In the genomic region with DNA sequence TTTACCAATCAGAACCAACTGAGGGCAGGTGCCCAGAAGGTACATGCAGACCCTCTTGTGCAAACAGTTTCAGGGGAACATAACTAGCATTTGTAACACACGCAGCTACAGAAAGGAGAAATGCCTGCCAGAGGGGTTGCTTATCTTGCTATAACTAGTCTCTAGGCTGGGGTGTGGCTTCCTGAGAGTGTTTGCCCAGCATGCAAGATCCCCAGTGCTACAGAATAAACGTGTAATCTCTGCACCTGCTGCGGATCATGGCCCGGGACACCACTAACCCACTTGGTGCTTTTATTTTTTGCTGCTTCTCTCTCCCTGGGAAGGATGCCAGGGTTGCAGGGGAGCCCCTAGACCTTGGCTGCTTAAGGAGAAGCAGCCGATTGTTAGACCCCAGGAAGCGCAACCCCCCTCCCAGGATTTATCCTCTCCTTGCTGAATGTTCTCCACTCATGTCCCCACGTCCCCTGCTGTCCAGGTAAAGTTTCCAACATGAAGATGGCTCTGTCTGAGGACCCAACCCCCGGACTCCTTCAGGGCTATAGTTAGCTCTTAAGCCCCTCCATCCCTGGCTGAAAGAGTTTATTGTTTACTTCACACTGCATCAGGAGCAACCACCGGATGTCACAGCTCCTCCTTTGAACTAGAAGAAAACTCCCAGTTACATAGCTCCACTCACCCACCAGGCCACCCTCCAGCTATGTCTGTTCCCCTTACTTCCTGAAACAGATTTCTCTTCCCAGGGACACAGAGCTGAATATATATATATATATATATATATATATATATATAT, we compare ENCODE assay signal across 8 mouse cellular contexts. TPM values are rescaled to one million over a fixed set of nuclear protein-coding genes. Genes with fewer than 3 reads are reported as not detected.
DNase-seq lines count a peak whose midpoint lies in the region; ATAC-seq and TF ChIP-seq lines count a peak whose summit lies in the region.

No protein-coding gene starts in this region.

- H3K27me3 ChIP-seq in intestine, embryonic 15.5 days (replicated peaks) = no peaks in the 10 kb centered on the region
- no peaks in the 10 kb centered on the region for H3K27me3 ChIP-seq in myocyte (ENCODE audit: control insufficient read depth, insufficient read depth, insufficient read length)
- H3K27me3 ChIP-seq in hindbrain, embryonic 16.5 days (replicated peaks; ENCODE audit: control insufficient read depth, insufficient read depth, low read length) = no peaks in the 10 kb centered on the region

- no peak overlapping the region for H3K9ac ChIP-seq in intestine, embryonic 15.5 days
- H3K9ac ChIP-seq in hindbrain, embryonic 16.5 days (ENCODE audit: low read depth, low read length) = no peak overlapping the region

- DNase-seq in CD4-positive, CD25-positive, alpha-beta regulatory T cell, adult 2 months (ENCODE audit: low read depth, low spot score) = peak; percentile 55
- DNase-seq in brain, embryonic 14.5 days (ENCODE audit: low read depth) = peak; percentile 44
- no peak for DNase-seq in frontal cortex, postnatal 14 days (ENCODE audit: low spot score in 2 of 2)
- no peak for DNase-seq in adipocyte (ENCODE audit: low spot score)

- no peaks in the 10 kb centered on the region for H3K9me3 ChIP-seq in intestine, embryonic 15.5 days
- no peaks in the 10 kb centered on the region for H3K9me3 ChIP-seq in hindbrain, embryonic 16.5 days (ENCODE audit: control insufficient read depth, low read length)

- TF ChIP-seq POLR2A in brain, embryonic 14.5 days (IDR thresholded peaks at IDR 0.05; ENCODE audit: borderline replicate concordance, extremely low read depth, insufficient read depth, insufficient read length, poor library complexity, severe bottlenecking) = no peak
- no peak for TF ChIP-seq POLR2A in myocyte (IDR thresholded peaks at IDR 0.05; ENCODE audit: insufficient read length, low read depth)

- H3K79me2 ChIP-seq in myocyte (ENCODE audit: control insufficient read depth, insufficient read depth) = peaks cover 8% of the 10 kb centered on the region

- no peak overlapping the region for H3K4me3 ChIP-seq in intestine, embryonic 15.5 days (replicated peaks)
- H3K4me3 ChIP-seq in myocyte = no peak overlapping the region
- H3K4me3 ChIP-seq in hindbrain, embryonic 16.5 days (ENCODE audit: low read length) = no peak overlapping the region

- peak overlapping the region; percentile 30; the same call in 1 of the 2 replicates for H3K4me2 ChIP-seq in intestine, embryonic 15.5 days (replicated peaks)
- peak overlapping the region; percentile 45 for H3K4me2 ChIP-seq in myocyte (ENCODE audit: low read depth)
- no peak overlapping the region for H3K4me2 ChIP-seq in hindbrain, embryonic 16.5 days (ENCODE audit: low read length)

- no peak for TF ChIP-seq CTCF in brain, embryonic 14.5 days (IDR thresholded peaks at IDR 0.05; ENCODE audit: borderline replicate concordance, extremely low read depth, insufficient read depth, insufficient read length)

- H3K27ac ChIP-seq in intestine, embryonic 15.5 days = peak overlapping the region; percentile 68
- no peak overlapping the region for H3K27ac ChIP-seq in hindbrain, embryonic 16.5 days (ENCODE audit: low read depth, low read length)

- WGBS in intestine, embryonic 15.5 days = 28% methylated on average over 9 of the region's 9 CpGs
- WGBS in hindbrain, embryonic 16.5 days = 40% methylated on average over 9 of the region's 9 CpGs

- peak; percentile 50; the same call in 1 of the 2 replicates for ATAC-seq in intestine, embryonic 15.5 days
- ATAC-seq in cerebellum, adult (ENCODE audit: insufficient number of reproducible peaks, low FRiP score, low TSS enrichment) = no peak
- no peak for ATAC-seq in hindbrain, embryonic 16.5 days

- H3K4me1 ChIP-seq in intestine, embryonic 15.5 days (replicated peaks) = peaks cover 32% of the 10 kb centered on the region
- H3K4me1 ChIP-seq in hindbrain, embryonic 16.5 days (ENCODE audit: control insufficient read depth, insufficient read depth, low read depth, low read length) = no peaks in the 10 kb centered on the region; the same call in 1 of the 2 replicates

- no peak overlapping the region for H3ac ChIP-seq in myocyte (ENCODE audit: control insufficient read depth, insufficient read length)

- no peaks in the 10 kb centered on the region for H3K36me3 ChIP-seq in intestine, embryonic 15.5 days
- peaks cover 4% of the 10 kb centered on the region for H3K36me3 ChIP-seq in myocyte (ENCODE audit: control insufficient read depth, insufficient read depth)
- H3K36me3 ChIP-seq in hindbrain, embryonic 16.5 days (ENCODE audit: control insufficient read depth, insufficient read depth, low read length) = no peaks in the 10 kb centered on the region

TF ChIP-seq in myocyte, 11 proteins besides CTCF, POLR2A, EP300 and RAD21:
- TF ChIP-seq TCF3 (IDR thresholded peaks at IDR 0.05; ENCODE audit: insufficient read length, low read depth) = no peak
- no peak for TF ChIP-seq SRF (IDR thresholded peaks at IDR 0.05; ENCODE audit: control insufficient read depth, insufficient read length, low read depth)
- TF ChIP-seq TCF12 (IDR thresholded peaks at IDR 0.05; ENCODE audit: insufficient read depth, poor library complexity, severe bottlenecking) = no peak
- TF ChIP-seq MYOG (IDR thresholded peaks at IDR 0.05; ENCODE audit: control insufficient read depth in 1 of 3, insufficient read depth in 1 of 3, insufficient read length in 2 of 3, low read depth in 2 of 3) = peak in 2 of 3 experiments; percentile 10 to 68
- no peak for TF ChIP-seq E2F4 (IDR thresholded peaks at IDR 0.05; ENCODE audit: insufficient read depth)
- TF ChIP-seq CEBPB (IDR thresholded peaks at IDR 0.05; ENCODE audit: insufficient read depth, poor library complexity, severe bottlenecking) = no peak
- no peak for TF ChIP-seq REST (IDR thresholded peaks at IDR 0.05; ENCODE audit: insufficient read depth, insufficient read length)
- peak in 2 of 3 experiments; percentile 29 to 74 for TF ChIP-seq MYOD1 (IDR thresholded peaks at IDR 0.05; ENCODE audit: control insufficient read depth in 1 of 3, insufficient read length in 2 of 3, low read depth in 2 of 3)

RNA-seq across cellular contexts. Expression of a gene that starts 6.7 kb away (rescaled TPM):
- 0.26 and 0.36 TPM in 2 replicates for polyA plus RNA-seq in brain, embryonic 14.5 days (2012; rRNA removed)
- polyA plus RNA-seq in intestine, embryonic 15.5 days (2015; fragmentation: Nextera tagmentation; extraction: Ambion mirVana) = 3.8 and 4.1 TPM in 2 replicates
- polyA plus RNA-seq in myocyte (2012; fragmentation: generic; extraction: Trizol) = 122 TPM
- 0.88 and 4.2 TPM in 2 replicates for polyA plus RNA-seq in hindbrain, embryonic 16.5 days (2015; fragmentation: Nextera tagmentation; extraction: Ambion mirVana)

RNA-seq across cellular contexts. Expression of a gene that starts 16.2 kb away (rescaled TPM):
- polyA plus RNA-seq in brain, embryonic 14.5 days (2012; rRNA removed) = 24.1 and 32.8 TPM in 2 replicates
- 72.8 and 73.2 TPM in 2 replicates for polyA plus RNA-seq in intestine, embryonic 15.5 days (2015; fragmentation: Nextera tagmentation; extraction: Ambion mirVana)
- 7.5 TPM for polyA plus RNA-seq in myocyte (2012; fragmentation: generic; extraction: Trizol)
- polyA plus RNA-seq in hindbrain, embryonic 16.5 days (2015; fragmentation: Nextera tagmentation; extraction: Ambion mirVana) = 33.2 and 34.3 TPM in 2 replicates

RNA-seq across cellular contexts. Expression of a gene that starts 16.3 kb away (rescaled TPM):
- 99.1 and 121 TPM in 2 replicates for polyA plus RNA-seq in brain, embryonic 14.5 days (2012; rRNA removed)
- 11.2 and 12.5 TPM in 2 replicates for polyA plus RNA-seq in intestine, embryonic 15.5 days (2015; fragmentation: Nextera tagmentation; extraction: Ambion mirVana)
- 17.0 TPM for polyA plus RNA-seq in myocyte (2012; fragmentation: generic; extraction: Trizol)
- polyA plus RNA-seq in hindbrain, embryonic 16.5 days (2015; fragmentation: Nextera tagmentation; extraction: Ambion mirVana) = 8.9 and 10.6 TPM in 2 replicates

RNA-seq across cellular contexts. Expression of a gene that starts 25.3 kb away (rescaled TPM):
- polyA plus RNA-seq in brain, embryonic 14.5 days (2012; rRNA removed) = 6.5 and 8.2 TPM in 2 replicates
- polyA plus RNA-seq in intestine, embryonic 15.5 days (2015; fragmentation: Nextera tagmentation; extraction: Ambion mirVana) = 3.5 and 4.4 TPM in 2 replicates
- polyA plus RNA-seq in myocyte (2012; fragmentation: generic; extraction: Trizol) = not detected
- polyA plus RNA-seq in hindbrain, embryonic 16.5 days (2015; fragmentation: Nextera tagmentation; extraction: Ambion mirVana) = 0.93 and 1.6 TPM in 2 replicates

RNA-seq across cellular contexts. Expression of a gene that starts 28.7 kb away (rescaled TPM):
- 0.14 TPM in 2 replicates for polyA plus RNA-seq in brain, embryonic 14.5 days (2012; rRNA removed)
- 36.3 and 38.9 TPM in 2 replicates for polyA plus RNA-seq in intestine, embryonic 15.5 days (2015; fragmentation: Nextera tagmentation; extraction: Ambion mirVana)
- not detected for polyA plus RNA-seq in myocyte (2012; fragmentation: generic; extraction: Trizol)
- 0.15 and 0.39 TPM in 2 replicates for polyA plus RNA-seq in hindbrain, embryonic 16.5 days (2015; fragmentation: Nextera tagmentation; extraction: Ambion mirVana)

Comparison
In these comparisons a context has a peak if more than half of its experiments do, and no peak if none do; other contexts are left out.
1. DNase-seq: peak in CD4-positive, CD25-positive, alpha-beta regulatory T cell, adult 2 months (single experiment) and brain, embryonic 14.5 days (single experiment); none in frontal cortex, postnatal 14 days (0 of 2) and adipocyte (single experiment).
2. RNA of a gene that starts 6.7 kb away (polyA plus RNA-seq): 122 TPM in myocyte (single experiment); 3.8 to 4.1 TPM in intestine, embryonic 15.5 days, 0.88 to 4.2 TPM in hindbrain, embryonic 16.5 days and 0.26 to 0.36 TPM in brain, embryonic 14.5 days; every median in the first group is over 10 times any median in the second.